Mouse (Mus musculus) neural tube, embryonic 14.5 days (tissue): ENCODE measurements around the gene Lrch1. TPM values are rescaled to one million over a fixed set of nuclear protein-coding genes. Genes with fewer than 3 reads are reported as not detected.

Experiments used
- ATAC-seq: fragments of 200-750 bp; cut with Nextera tagmentation; 2 replicates; pipeline ENCODE4 v1.8.0; 2017; ENCODE audit warnings: low read depth, mild to moderate bottlenecking, moderate TSS enrichment, moderate library complexity
- H3K27ac ChIP-seq: fragments of 300-500 bp; sonication (generic); 2 replicates; pipeline ENCODE4 v1.5.1; 2014; ENCODE audit warnings: low read depth, mild to moderate bottlenecking, control low read depth, low read length, moderate library complexity, mixed read lengths
- H3K27me3 ChIP-seq: fragments of 300-500 bp; sonication (generic); 2 replicates; pipeline ENCODE4 v1.6.1; 2014; ENCODE audit warnings: low read length; ENCODE audit not compliant: control insufficient read depth, insufficient read depth
- H3K36me3 ChIP-seq: fragments of 300-500 bp; sonication (generic); 2 replicates; pipeline ENCODE4 v1.6.1; 2014; ENCODE audit warnings: low read length, mixed read lengths; ENCODE audit not compliant: control insufficient read depth, insufficient read depth
- H3K4me1 ChIP-seq: fragments of 300-500 bp; sonication (generic); 2 replicates; pipeline ENCODE4 v1.6.1; 2014; ENCODE audit warnings: low read length; ENCODE audit not compliant: control insufficient read depth, insufficient read depth
- H3K4me2 ChIP-seq: fragments of 300-500 bp; sonication (generic); 2 replicates; pipeline ENCODE4 v1.6.1; 2014; ENCODE audit warnings: mild to moderate bottlenecking, low read depth, low read length, control low read depth
- H3K4me3 ChIP-seq: fragments of 300-500 bp; sonication (generic); 2 replicates; pipeline ENCODE4 v1.5.1; 2014; ENCODE audit warnings: low read depth, low read length, control low read depth, mixed read lengths
- H3K9ac ChIP-seq: fragments of 300-500 bp; sonication (generic); replicated peaks from 2 replicates; pipeline ENCODE4 v1.6.1; 2014; ENCODE audit warnings: low read depth, mild to moderate bottlenecking, control low read depth, low read length, mixed read lengths
- H3K9me3 ChIP-seq: fragments of 300-500 bp; sonication (generic); 2 replicates; pipeline ENCODE4 v1.6.1; 2016; ENCODE audit warnings: low read length; ENCODE audit not compliant: control insufficient read depth
- WGBS: fragments of 180-500 bp; shearing (Covaris S2); extraction: QIAGEN DNeasy Blood & Tissue Kit; methylation state at CpG from one replicate; pipeline ENCODE4 v1.1.7; 2014; 5-methylcytosine and 5-hydroxymethylcytosine counted together
- polyA plus RNA-seq: library from polyadenylated mRNA; unstranded; fragments of >200 nt; fragmentation: Nextera tagmentation; extraction: Ambion mirVana; gene quantifications from 2 replicates; pipeline ENCODE4 v1.2.1, GENCODE M21; 2014

The Lrch1 gene
- polyA plus RNA-seq, 1 experiment from 2014 or later = 21.7 TPM

DNA sequence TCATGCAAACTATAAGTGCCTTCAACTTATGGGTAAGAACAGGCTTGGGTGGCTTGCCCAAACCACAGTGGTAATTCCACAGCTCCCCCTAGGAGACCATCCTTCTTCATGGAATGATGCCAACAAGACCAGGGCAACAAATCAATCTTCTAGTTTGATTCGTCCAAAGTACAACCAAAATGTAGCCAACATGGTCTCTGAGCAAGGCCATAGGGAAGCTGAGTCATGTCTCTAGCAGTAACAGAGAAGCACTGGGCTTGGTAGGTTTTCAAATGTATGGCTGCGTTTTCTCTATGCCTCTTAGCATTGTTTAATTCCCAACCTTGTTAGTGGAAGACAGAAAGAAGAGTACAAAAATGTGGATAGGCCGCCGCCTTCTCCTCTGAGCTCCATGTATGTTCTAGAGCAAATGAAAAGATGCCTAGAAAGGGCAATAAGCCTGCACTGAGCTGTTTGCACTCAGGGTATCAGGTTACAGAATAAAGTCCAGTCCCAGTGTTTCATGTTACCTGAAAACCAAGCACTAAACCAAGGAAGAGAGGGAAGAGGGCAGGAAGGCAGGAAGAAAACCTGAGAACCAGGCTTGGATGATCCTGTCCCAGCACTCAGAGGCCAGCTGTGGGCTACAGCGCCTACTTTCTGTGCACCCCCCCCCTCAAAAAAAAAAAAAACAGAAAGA, 82.7 kb downstream of the Lrch1 start:
- H3K27ac ChIP-seq = no peak overlapping the region
- no peak overlapping the region for H3K4me2 ChIP-seq
- no peaks in the 10 kb centered on the region for H3K9me3 ChIP-seq
- no peak for ATAC-seq
- no peak overlapping the region for H3K4me3 ChIP-seq
- WGBS = 82% methylated on average over 5 of the region's 5 CpGs
- H3K4me1 ChIP-seq = peaks cover 18% of the 10 kb centered on the region
- H3K9ac ChIP-seq = no peak overlapping the region
- no peaks in the 10 kb centered on the region for H3K27me3 ChIP-seq
- H3K36me3 ChIP-seq = no peaks in the 10 kb centered on the region

DNA sequence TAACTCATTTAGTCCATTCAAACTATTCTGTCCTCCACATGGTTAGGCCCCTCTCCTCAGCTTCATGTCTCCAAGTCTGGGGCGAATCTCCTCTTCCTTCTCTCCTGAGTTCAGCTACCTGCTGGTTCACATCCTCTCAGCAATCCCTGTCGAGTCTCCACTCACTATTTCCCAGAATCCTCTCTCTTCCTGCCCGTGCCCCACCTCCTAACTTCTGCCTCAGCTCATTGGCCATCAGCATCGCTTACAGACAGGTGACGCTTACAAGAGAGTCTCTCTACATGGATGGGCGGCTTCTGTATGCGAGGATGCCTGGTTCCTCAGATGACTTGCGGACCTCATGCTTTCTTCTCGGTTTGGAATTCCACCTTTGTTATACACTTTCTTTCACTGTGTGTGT, 86.2 kb downstream of the Lrch1 start:
- 87% methylated on average over 9 of the region's 9 CpGs for WGBS
- ATAC-seq = no peak
- Histone ChIP-seq H3K4me3 (no peak overlapping the region), H3K9me3 (no peaks in the 10 kb centered on the region), H3K9ac (no peak overlapping the region), H3K27me3 (no peaks in the 10 kb centered on the region), H3K27ac (no peak overlapping the region), H3K36me3 (no peaks in the 10 kb centered on the region), H3K4me1 (peaks cover 8% of the 10 kb centered on the region; the same call in 1 of the 2 replicates), H3K4me2 (no peak overlapping the region)

DNA sequence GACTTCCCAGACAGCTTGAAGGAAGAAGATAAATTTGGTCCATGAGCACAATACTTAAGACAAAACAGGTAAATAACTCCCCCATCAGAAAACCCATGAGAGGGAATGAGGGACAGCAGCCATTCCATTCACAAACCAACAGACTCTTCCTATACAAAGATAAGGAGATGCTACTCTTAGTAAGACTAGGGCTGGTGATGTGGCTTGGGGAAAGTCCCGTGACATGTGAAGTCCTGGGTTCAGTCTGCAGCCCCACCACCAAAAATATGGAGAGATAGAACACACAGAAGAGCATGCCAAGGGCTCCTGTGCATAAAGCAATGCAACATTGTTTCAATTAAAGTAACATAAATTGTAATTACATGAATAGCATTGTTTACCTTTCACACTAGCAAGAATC, 88.5 kb downstream of the Lrch1 start:
- H3K4me3 ChIP-seq = no peak overlapping the region
- 100% methylated on average over 1 of the region's 1 CpGs for WGBS
- no peak overlapping the region for H3K4me2 ChIP-seq
- no peak for ATAC-seq
- no peak overlapping the region for H3K27ac ChIP-seq
- no peaks in the 10 kb centered on the region for H3K4me1 ChIP-seq
- no peaks in the 10 kb centered on the region for H3K27me3 ChIP-seq
- no peaks in the 10 kb centered on the region for H3K36me3 ChIP-seq
- H3K9me3 ChIP-seq = no peaks in the 10 kb centered on the region
- H3K9ac ChIP-seq = no peak overlapping the region

DNA sequence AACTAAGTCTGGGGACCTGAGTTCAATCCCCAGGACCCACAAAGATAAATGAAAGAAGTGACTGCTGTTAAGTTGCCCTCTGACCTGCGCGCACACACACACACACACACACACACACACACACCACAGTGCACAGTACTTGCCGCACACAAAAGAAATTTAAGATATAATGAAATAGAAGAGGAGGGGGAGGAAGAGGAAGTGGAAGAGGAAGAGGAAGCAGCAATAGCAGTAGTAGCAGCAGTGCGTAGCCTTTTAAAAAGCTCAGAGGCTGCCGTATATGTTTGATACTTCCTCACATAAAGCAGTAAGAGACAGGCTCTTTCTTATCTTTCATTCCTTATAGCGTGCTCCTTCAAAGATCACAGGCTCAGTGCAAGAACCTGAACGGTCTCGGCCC, 92.2 kb downstream of the Lrch1 start:
- H3K9ac ChIP-seq = no peak overlapping the region
- 95% methylated on average over 8 of the region's 8 CpGs for WGBS
- no peak for ATAC-seq

DNA sequence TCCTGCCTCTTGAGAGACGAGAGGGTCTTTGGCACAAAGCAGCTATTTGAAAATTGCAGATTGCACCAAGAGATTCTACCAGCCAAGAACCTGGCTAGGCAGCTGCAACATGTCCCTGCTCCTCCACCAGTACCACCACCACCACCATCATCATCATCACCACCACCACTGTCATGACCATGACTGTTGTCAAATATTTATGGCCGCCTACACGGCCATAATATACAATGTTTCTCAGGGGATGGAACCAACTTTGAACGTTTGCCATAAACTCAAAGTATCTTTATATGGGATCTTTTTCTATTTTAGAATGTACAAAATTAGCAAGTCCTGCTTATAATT, 93.9 kb downstream of the Lrch1 start:
- 60% methylated on average over 4 of the region's 4 CpGs for WGBS
- no peak overlapping the region for H3K9ac ChIP-seq
- H3K4me3 ChIP-seq = no peak overlapping the region
- no peak overlapping the region for H3K4me2 ChIP-seq
- no peak overlapping the region for H3K27ac ChIP-seq
- H3K4me1 ChIP-seq = peaks cover 10% of the 10 kb centered on the region; the same call in 1 of the 2 replicates
- H3K27me3 ChIP-seq = no peaks in the 10 kb centered on the region
- ATAC-seq = no peak
- no peaks in the 10 kb centered on the region for H3K9me3 ChIP-seq
- H3K36me3 ChIP-seq = no peaks in the 10 kb centered on the region

More for the DNA sequence above, 92.2 kb downstream of the Lrch1 start:
- Histone ChIP-seq H3K36me3 (no peaks in the 10 kb centered on the region), H3K4me1 (peaks cover 10% of the 10 kb centered on the region; the same call in 1 of the 2 replicates), H3K4me3 (no peak overlapping the region), H3K9me3 (no peaks in the 10 kb centered on the region), H3K27me3 (no peaks in the 10 kb centered on the region), H3K4me2 (no peak overlapping the region), H3K27ac (no peak overlapping the region)

DNA sequence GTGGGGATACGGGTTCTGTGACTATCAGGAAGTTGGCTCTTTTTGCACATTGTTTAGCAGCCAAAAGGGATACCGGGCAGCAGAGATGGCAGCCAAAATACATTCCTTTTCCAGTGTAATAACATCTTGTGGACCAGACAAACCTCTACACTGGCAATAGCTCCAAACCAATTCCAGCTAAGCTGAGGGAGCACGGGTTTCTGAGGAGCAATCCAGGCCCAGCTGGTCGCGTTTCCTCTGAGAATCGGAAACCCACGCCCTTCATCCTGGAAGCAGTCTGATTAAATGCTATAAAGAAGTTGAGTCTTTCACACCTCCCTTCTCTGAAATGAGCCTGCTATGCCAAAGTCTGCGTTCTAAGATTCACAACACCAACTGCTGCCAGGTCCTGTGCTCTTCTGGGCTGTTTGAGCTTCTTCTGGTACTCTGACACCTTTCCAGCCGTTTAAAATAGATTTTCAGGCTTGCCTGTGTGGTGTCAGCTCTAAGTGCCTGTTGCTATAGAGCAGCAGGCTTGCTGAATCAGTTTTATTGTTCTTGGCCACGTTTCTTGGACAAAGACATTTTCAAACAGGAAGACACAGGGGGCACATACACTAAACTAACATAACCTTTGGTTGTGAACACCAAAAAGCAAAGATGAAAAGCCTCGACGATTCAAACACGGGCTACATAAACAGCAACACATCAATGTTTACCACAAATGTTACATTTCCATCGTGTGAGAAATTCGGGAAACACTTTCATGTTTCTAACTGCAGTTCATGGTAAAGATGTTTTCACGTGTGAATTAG, 94.5 kb downstream of the Lrch1 start:
- Histone ChIP-seq H3K27me3 (no peaks in the 10 kb centered on the region), H3K36me3 (no peaks in the 10 kb centered on the region), H3K4me3 (no peak overlapping the region), H3K9me3 (no peaks in the 10 kb centered on the region), H3K27ac (peak overlapping the region; percentile 49; the same call in 1 of the 2 replicates), H3K9ac (no peak overlapping the region), H3K4me1 (peaks cover 10% of the 10 kb centered on the region; the same call in 1 of the 2 replicates), H3K4me2 (no peak overlapping the region)
- 36% methylated on average over 16 of the region's 16 CpGs for WGBS
- no peak for ATAC-seq

DNA sequence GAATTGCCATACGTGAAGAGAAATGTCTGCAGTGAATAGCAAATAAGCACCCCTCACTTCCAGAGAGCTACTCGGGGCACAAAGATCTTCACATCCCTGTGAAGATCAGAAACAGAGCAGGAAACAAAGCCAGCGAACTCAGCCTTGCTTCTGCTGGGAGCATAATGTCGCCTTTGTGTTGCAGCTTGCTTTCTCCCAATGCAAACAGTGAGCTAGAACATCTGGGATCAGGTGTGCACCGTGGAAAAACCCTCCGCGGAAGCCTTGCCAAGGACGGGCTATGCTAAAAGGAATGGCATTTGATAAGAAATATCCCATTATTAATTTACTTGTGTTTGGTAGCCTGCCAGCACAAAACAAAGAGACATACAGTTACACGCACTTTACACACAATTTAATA, 95.8 kb downstream of the Lrch1 start:
- Histone ChIP-seq H3K27ac (peak overlapping the region; percentile 57; the same call in 1 of the 2 replicates), H3K9ac (peak overlapping the region; percentile 34; the same call in 1 of the 2 replicates), H3K4me2 (no peak overlapping the region), H3K36me3 (no peaks in the 10 kb centered on the region), H3K4me1 (peaks cover 15% of the 10 kb centered on the region), H3K4me3 (no peak overlapping the region), H3K27me3 (no peaks in the 10 kb centered on the region), H3K9me3 (no peaks in the 10 kb centered on the region)
- 35% methylated on average over 9 of the region's 9 CpGs for WGBS
- ATAC-seq = no peak

DNA sequence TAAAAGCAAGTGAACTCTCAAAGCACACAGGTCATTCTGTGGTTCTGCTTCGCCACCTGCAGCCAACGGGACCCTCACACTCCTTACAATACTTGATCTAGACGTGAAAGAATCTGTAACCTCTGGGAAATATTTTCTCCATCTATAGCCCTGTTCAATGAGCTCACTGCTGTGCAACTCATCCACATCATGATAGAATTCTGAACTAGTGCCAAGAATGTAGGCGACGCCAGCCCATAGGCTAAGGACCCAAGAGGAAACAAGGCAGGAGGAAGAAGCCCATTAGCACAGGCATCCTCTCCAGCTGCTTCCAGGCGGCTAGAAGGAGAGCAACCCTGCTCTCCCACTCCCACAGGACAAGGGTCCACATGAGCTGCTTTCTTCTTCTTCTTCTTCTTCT, 98.7 kb downstream of the Lrch1 start:
- H3K9ac ChIP-seq = no peak overlapping the region
- H3K36me3 ChIP-seq = no peaks in the 10 kb centered on the region
- 64% methylated on average over 6 of the region's 6 CpGs for WGBS
- H3K27me3 ChIP-seq = no peaks in the 10 kb centered on the region
- no peak overlapping the region for H3K27ac ChIP-seq
- H3K9me3 ChIP-seq = no peaks in the 10 kb centered on the region
- no peak overlapping the region for H3K4me2 ChIP-seq
- peaks cover 22% of the 10 kb centered on the region for H3K4me1 ChIP-seq
- ATAC-seq = no peak
- no peak overlapping the region for H3K4me3 ChIP-seq

DNA sequence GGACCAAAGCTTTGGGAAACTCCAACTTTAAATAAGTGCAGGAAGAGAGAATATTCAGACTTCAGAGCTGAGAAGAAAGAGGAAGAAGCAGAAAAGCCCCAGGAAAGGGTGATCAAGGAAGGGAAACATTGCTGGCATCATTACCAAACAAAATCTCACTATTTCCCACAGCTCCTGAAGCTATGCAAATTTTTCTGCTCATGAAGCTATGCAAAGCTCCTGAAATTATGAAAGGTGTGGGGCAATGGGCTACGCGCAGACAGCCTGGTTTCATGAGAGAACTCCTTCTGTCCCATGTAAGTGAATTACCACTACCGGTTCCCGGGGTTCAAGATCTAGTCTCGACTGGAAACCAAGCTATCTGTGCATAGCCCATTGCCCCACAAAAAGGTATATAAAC, 99.5 kb downstream of the Lrch1 start:
- no peak for ATAC-seq
- Histone ChIP-seq H3K27ac (no peak overlapping the region), H3K4me1 (peaks cover 22% of the 10 kb centered on the region), H3K9ac (no peak overlapping the region), H3K9me3 (no peaks in the 10 kb centered on the region), H3K27me3 (no peaks in the 10 kb centered on the region), H3K36me3 (no peaks in the 10 kb centered on the region), H3K4me3 (no peak overlapping the region), H3K4me2 (no peak overlapping the region)
- WGBS = 97% methylated on average over 5 of the region's 5 CpGs
